Mouse (Mus musculus) midbrain, postnatal 0 days (tissue): Measurements from ENCODE around the gene Khdrbs1. TPM values are rescaled to one million over a fixed set of nuclear protein-coding genes. Genes with fewer than 3 reads are reported as not detected.

ENCODE experiments used
- ATAC-seq: fragments of 200-750 bp; cut with Nextera tagmentation; 2 replicates; pipeline ENCODE4 v1.8.0; 2017; ENCODE audit warnings: moderate number of reproducible peaks, mild to moderate bottlenecking, moderate TSS enrichment, moderate library complexity; ENCODE audit not compliant: low FRiP score
- DNase-seq: peaks from one replicate; pipeline ENCODE4 v3.0.0-alpha.2; 2015; ENCODE audit warnings: low spot score
- H3K27ac ChIP-seq: fragments of 300-500 bp; sonication (generic); 2 replicates; pipeline ENCODE4 v1.5.1; 2014; ENCODE audit warnings: low read depth, mild to moderate bottlenecking, low read length, mixed read lengths
- H3K27me3 ChIP-seq: fragments of 300-500 bp; sonication (generic); 2 replicates; pipeline ENCODE4 v1.6.1; 2014; ENCODE audit warnings: low read length, control low read depth, mixed read lengths; ENCODE audit not compliant: insufficient read depth
- H3K36me3 ChIP-seq: fragments of 300-500 bp; sonication (generic); 2 replicates; pipeline ENCODE4 v1.6.1; 2014; ENCODE audit warnings: low read length, control low read depth, mixed read lengths; ENCODE audit not compliant: insufficient read depth
- H3K4me1 ChIP-seq: fragments of 300-500 bp; sonication (generic); 2 replicates; pipeline ENCODE4 v1.6.1; 2014; ENCODE audit warnings: mild to moderate bottlenecking, control low read depth, antibody characterized with exemption, low read length, mixed read lengths; ENCODE audit not compliant: insufficient read depth
- H3K4me2 ChIP-seq: fragments of 300-500 bp; sonication (generic); 2 replicates; pipeline ENCODE4 v1.6.1; 2014; ENCODE audit warnings: low read depth, mild to moderate bottlenecking, low read length, mixed read lengths; ENCODE audit not compliant: poor library complexity, severe bottlenecking
- H3K4me3 ChIP-seq: fragments of 300-500 bp; sonication (generic); 2 replicates; pipeline ENCODE4 v1.5.1; 2014; ENCODE audit warnings: low read depth, mild to moderate bottlenecking, low read length, moderate library complexity
- H3K9ac ChIP-seq: fragments of 300-500 bp; sonication (generic); replicated peaks from 2 replicates; pipeline ENCODE4 v1.6.1; 2014; ENCODE audit warnings: mild to moderate bottlenecking, low read length, moderate library complexity, mixed read lengths; ENCODE audit not compliant: poor library complexity, severe bottlenecking
- H3K9me3 ChIP-seq: fragments of 300-500 bp; sonication (generic); 2 replicates; pipeline ENCODE4 v1.6.1; 2016; ENCODE audit warnings: low read length, control low read depth
- CTCF ChIP-seq: IDR thresholded peaks from 2 replicates; pipeline ENCODE4 v1.5.1; 2016; ENCODE audit warnings: antibody characterized with exemption, mild to moderate bottlenecking
- WGBS: fragments of 180-500 bp; shearing (Covaris S2); extraction: QIAGEN DNeasy Blood & Tissue Kit; methylation state at CpG from one replicate; pipeline ENCODE4 v1.1.7; 2014; 5-methylcytosine and 5-hydroxymethylcytosine counted together
- polyA plus RNA-seq: library from polyadenylated mRNA; unstranded; fragments of >200 nt; fragmentation: Nextera tagmentation; extraction: Ambion mirVana; gene quantifications from 2 replicates; pipeline ENCODE4 v1.2.1, GENCODE M21; 2015
- total RNA-seq: library from RNA; depleted of rRNA; stranded (reverse); fragments of >200 nt; gene quantifications from 2 replicates; pipeline ENCODE4 v1.2.3, GENCODE M21; 2014; rRNA removed

The Khdrbs1 gene
- total RNA-seq (80.8 and 101 TPM in 2 replicates), polyA plus RNA-seq (78.0 and 87.2 TPM in 2 replicates)

DNA sequence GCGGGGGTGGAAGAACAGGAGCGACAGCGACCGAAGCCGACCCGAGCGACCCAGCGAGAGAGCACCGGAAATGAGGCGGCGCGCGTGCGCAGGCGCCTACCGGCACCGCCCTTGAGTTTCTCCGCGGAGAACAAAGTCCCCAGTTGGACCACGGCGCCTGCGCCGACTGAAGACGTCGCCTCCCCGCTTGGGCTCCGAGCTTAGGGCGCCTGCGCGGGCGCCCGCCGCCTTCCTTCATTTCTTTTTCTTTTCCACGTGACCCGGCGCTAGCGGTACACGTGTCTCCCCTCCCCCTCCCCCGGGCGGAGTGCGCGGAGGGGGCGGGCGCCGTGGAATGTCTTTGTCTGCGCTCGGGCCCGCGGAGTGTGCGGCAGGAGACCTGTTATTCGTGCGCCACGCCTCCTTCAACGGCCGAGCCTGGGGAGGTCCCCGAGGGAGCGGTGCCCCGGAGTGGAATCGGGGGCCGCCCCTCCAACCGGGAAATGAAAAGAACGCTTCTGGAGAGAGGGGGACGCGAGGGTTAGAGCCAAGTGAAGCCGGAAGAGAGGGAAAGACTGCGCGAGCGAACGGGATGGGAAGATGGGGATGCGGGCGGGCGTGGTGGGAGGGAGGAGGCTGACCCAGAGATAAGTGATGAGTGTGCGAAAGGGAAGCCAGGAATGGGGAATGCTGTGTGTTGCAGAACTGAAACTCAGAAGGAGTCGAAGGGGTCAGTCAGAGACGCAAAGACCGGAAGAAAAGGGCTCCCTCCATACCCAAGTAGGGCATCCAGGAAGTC lies at the start of gene Khdrbs1:
Khdrbs1 (minus strand) TSS at position 72 of the 778 bp plus-strand sequence.
- H3K9me3 ChIP-seq, result no peaks in the 10 kb centered on the region
- no peaks in the 10 kb centered on the region for H3K36me3 ChIP-seq
- TF ChIP-seq CTCF, result peak; percentile 9; the same call in 1 of the 2 replicates
- no peaks in the 10 kb centered on the region for H3K27me3 ChIP-seq
- DNase-seq, result peak; percentile 99
- H3K4me2 ChIP-seq, result peak within 1 kb of the TSS; percentile 67
- peak; percentile 95 for ATAC-seq
- under 1% methylated on average over 63 of the region's 76 CpGs for whole genome bisulfite sequencing
- peaks cover 3% of the 10 kb centered on the region; the same call in 1 of the 2 replicates for H3K4me1 ChIP-seq
- peak within 1 kb of the TSS; percentile 99 for H3K9ac ChIP-seq
- peak within 1 kb of the TSS; percentile 100 for H3K4me3 ChIP-seq
- peak within 1 kb of the TSS; percentile 99 for H3K27ac ChIP-seq

GRCm38 (mm10) chr4:129791399-129791798 lies 49.3 kb upstream of the Khdrbs1 start:
- H3K9ac ChIP-seq, result no peak overlapping the region
- DNase-seq, result peak; percentile 78

GRCm38 (mm10) chr4:129790475-129790874 lies 48.4 kb upstream of the Khdrbs1 start:
- WGBS, result 84% methylated on average over 3 of the region's 3 CpGs
- Histone ChIP-seq H3K27me3 (no peaks in the 10 kb centered on the region), H3K36me3 (no peaks in the 10 kb centered on the region), H3K4me1 (peaks cover 15% of the 10 kb centered on the region; the same call in 1 of the 2 replicates), H3K4me2 (no peak overlapping the region), H3K9ac (no peak overlapping the region), H3K27ac (no peak overlapping the region), H3K9me3 (no peaks in the 10 kb centered on the region), H3K4me3 (no peak overlapping the region)
- no peak for TF ChIP-seq CTCF
- DNase-seq (no peak), ATAC-seq (no peak)

More at GRCm38 (mm10) chr4:129791399-129791798, 49.3 kb upstream of the Khdrbs1 start:
- no peak for ATAC-seq
- peak overlapping the region; percentile 55 for H3K27ac ChIP-seq
- H3K4me1 ChIP-seq, result peaks cover 16% of the 10 kb centered on the region; the same call in 1 of the 2 replicates
- H3K27me3 ChIP-seq, result no peaks in the 10 kb centered on the region
- no peaks in the 10 kb centered on the region for H3K9me3 ChIP-seq
- H3K4me2 ChIP-seq, result no peak overlapping the region
- H3K4me3 ChIP-seq, result no peak overlapping the region
- no peaks in the 10 kb centered on the region for H3K36me3 ChIP-seq
- TF ChIP-seq CTCF, result no peak
- 7% methylated on average over 1 of the region's 1 CpGs for WGBS

- H3K9me3 ChIP-seq, result no peaks in the 10 kb centered on the region
- ATAC-seq, result no peak
- no peak overlapping the region for H3K9ac ChIP-seq
- no peak for TF ChIP-seq CTCF
- H3K27ac ChIP-seq, result no peak overlapping the region
- H3K4me3 ChIP-seq, result no peak overlapping the region
- no peaks in the 10 kb centered on the region for H3K27me3 ChIP-seq
- DNase-seq, result no peak
- H3K4me2 ChIP-seq, result no peak overlapping the region
- peaks cover 10% of the 10 kb centered on the region; the same call in 1 of the 2 replicates for H3K4me1 ChIP-seq
- WGBS, result 90% methylated on average over 2 of the region's 2 CpGs
- H3K36me3 ChIP-seq, result no peaks in the 10 kb centered on the region
Observed at GRCm38 (mm10) chr4:129789635-129790034, 47.5 kb upstream of the Khdrbs1 start.

DNA sequence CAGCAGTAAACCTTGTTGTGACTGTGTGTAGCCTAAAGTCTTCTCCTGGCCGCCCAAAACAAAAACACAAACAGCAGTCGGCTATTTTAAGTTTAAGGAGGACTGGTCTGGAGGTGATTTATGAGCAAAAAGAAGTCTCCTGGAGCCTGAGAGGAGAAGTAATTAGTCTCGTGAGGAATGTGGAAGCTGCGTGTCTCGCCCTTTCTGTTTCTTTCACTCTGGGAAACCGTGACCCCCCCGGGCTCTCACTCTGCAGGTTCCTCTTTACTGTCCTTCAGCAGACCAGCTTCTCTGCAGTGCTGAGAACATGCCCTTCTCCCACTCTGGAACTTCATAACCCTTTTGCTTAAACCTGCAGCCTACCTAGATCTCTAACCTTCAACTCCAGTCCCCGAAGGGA lies 46.6 kb upstream of the Khdrbs1 start:
- no peaks in the 10 kb centered on the region for H3K9me3 ChIP-seq
- H3K4me3 ChIP-seq, result no peak overlapping the region
- H3K27ac ChIP-seq, result no peak overlapping the region
- no peak overlapping the region for H3K9ac ChIP-seq
- no peaks in the 10 kb centered on the region for H3K36me3 ChIP-seq
- TF ChIP-seq CTCF, result no peak
- no peak for DNase-seq
- H3K4me1 ChIP-seq, result peaks cover 10% of the 10 kb centered on the region; the same call in 1 of the 2 replicates
- H3K4me2 ChIP-seq, result no peak overlapping the region
- no peak for ATAC-seq
- no peaks in the 10 kb centered on the region for H3K27me3 ChIP-seq
- 74% methylated on average over 8 of the region's 8 CpGs for WGBS

- peak; percentile 95 for TF ChIP-seq CTCF
- H3K36me3 ChIP-seq, result no peaks in the 10 kb centered on the region
- ATAC-seq (no peak), DNase-seq (peak; percentile 94)
- no peak overlapping the region for H3K9ac ChIP-seq
- H3K27me3 ChIP-seq, result no peaks in the 10 kb centered on the region
- H3K4me3 ChIP-seq, result no peak overlapping the region
- 0% methylated on average over 4 of the region's 4 CpGs for WGBS
- H3K27ac ChIP-seq, result no peak overlapping the region
- H3K4me2 ChIP-seq, result no peak overlapping the region
- no peaks in the 10 kb centered on the region for H3K4me1 ChIP-seq
- no peaks in the 10 kb centered on the region for H3K9me3 ChIP-seq
Observed at GRCm38 (mm10) chr4:129785178-129785577, 43.1 kb upstream of the Khdrbs1 start.
